Mouse (Mus musculus) layer of hippocampus, postnatal 25 days (tissue): Measurements from ENCODE around the gene Tm2d1. TPM values are rescaled to one million over a fixed set of nuclear protein-coding genes. Genes with fewer than 3 reads are reported as not detected.

Experiments used
- DNase-seq, 2 experiments: peaks; one replicate each; pipeline ENCODE4 v3.0.0; 2022; ENCODE audit warnings: mixed read lengths in 2 of 2, low spot score in 1 of 2; ENCODE audit errors: extremely low spot score in 1 of 2
- total RNA-seq, 2 experiments: library from RNA; stranded (reverse); gene quantifications; 2 replicates each; pipeline ENCODE4 v1.2.3; 2021

Tm2d1 gene
- total RNA-seq, 2 experiments from 2014 or later: 39.3 to 43.9 TPM

DNA sequence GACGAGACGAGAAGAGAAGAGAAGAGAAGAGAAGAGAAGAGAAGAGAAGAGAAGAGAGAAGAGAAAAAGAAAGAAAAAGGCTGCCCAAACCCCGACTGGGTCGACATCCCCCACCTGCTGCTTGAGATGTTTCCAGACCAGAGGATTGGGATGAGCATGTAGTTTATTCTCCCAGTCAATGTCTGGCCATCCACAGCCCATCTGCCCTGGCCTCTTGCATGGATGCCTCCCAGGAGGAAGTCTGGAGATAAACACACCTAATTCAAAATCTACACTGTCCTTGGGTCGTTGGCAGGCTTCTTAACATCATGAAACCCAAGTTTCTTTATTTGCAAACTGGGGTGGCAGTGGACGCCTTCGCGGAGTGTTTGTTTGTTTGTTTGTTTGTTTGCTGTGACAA, 47.4 kb downstream of the Tm2d1 start:
- no peak for DNase-seq

DNA sequence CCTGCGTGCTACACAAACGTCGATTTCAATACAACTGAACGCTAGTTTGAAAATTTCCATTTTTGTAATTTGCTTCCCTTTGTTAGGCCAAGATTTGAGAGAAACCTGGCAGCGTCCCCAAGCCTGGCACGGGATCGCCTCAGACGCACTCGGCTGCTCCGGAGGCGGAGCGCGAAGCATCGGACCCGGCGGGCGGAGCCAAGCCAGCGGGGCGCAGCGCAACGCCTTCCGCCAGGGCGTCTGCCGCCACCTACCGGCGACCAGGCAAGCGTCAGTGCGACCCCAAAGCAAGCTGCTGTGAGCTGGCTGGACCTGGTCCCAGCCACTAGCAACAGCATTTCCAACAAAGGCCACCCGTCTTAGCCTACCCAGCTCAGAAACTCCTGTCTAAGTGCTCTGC, 60.9 kb downstream of the Tm2d1 start:
- peak; percentile 89 to 94 for DNase-seq

DNA sequence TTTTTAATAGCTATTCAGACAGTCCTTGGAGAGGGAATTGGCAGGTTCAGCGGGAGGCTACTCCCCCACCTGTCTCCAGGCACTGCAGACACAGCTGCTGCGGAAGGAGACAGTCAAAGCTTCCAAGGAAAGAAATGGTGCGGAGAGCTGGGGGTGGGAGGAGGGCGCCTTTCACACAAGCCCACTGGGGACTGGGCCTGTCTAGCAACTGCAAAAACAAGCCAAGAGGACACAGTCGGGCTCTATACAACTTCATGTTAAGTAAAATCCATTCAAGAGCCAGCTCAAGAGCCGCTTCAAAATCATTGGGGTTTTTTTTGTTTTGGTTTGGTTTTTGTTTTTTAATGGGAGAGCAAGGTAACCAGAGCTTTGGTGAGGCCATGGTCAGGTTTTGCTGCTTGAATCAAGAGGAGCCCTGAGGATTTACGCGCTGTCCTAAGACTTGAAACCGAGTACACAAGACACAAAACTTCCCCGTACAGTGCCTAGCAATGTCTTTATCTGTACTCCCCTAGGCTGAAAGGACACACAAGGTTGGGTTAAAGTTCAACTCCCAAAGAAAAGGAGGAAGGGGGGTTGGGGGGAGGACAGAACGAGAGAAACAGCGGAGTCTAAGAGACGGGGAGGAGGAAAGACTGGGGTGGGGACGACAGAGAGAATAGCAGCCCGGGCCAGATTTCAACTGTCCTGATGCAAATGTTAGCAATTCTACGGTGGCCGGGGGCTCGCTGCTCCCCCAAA, 61.6 kb downstream of the Tm2d1 start:
- peak in 1 of 2 experiments; percentile 17 for DNase-seq

DNA sequence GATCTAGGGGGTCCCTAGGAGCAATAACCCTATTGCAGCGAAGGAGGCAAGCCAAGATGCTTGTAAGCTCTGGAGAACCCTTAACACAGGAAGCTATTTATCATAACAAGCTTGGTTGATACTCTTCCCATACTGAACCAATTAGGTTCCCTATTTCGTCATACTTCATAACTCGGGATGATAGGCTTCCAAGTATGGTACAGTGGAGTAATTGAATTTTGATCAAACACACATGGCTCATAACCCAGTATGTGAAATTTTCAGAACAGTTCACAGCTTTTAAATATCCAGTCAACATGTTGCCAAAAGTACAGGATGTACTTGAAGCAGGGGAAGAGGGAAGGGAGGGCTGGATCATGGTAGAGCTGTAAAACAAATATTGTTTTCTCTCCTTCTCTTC, 64.3 kb downstream of the Tm2d1 start:
- DNase-seq: no peak

DNA sequence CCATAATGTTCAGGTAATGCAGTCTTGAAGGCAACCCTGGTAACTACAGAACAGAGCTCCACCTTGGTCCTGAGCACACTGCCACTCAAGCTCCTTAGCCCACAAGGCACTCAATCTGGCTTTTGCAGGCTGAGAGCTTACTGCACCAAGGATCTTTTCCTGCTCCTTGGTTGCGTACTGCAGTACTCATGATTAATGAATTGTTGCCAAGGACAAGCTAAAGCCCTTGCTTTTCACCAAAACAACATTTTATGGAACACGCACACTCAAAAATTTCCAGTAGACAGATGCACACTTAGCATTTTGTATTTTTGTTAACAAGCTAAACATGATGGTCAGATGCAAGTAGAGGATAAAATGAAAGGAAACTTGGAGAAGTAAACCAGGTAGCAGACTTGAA, 66.0 kb downstream of the Tm2d1 start:
- no peak for DNase-seq

Other genes starting within 250 kb of the Tm2d1 start
- gene Patj, start 12.5 kb upstream of the Tm2d1 start, total RNA-seq: 10 to 100 TPM in 1 of 2 experiments, 1 to 10 TPM in 1; 5.9 to 10.2 TPM